Mouse (Mus musculus) intestine, embryonic 16.5 days (tissue): ENCODE measurements around the gene Trim47. TPM values are rescaled to one million over a fixed set of nuclear protein-coding genes. Genes with fewer than 3 reads are reported as not detected.
A peak's percentile ranks its signal among the peaks of the same experiment; 100 is the strongest.

Source experiments
- ATAC-seq: fragments of 200-750 bp; cut with Nextera tagmentation; 2 replicates; pipeline ENCODE4 v1.8.0; 2017; ENCODE audit warnings: moderate TSS enrichment, moderate library complexity
- H3K27ac ChIP-seq: fragments of 300-500 bp; sonication (generic); 2 replicates; pipeline ENCODE4 v1.5.1; 2014; ENCODE audit warnings: mild to moderate bottlenecking, low read length
- H3K27me3 ChIP-seq: fragments of 300-500 bp; sonication (generic); replicated peaks from 2 replicates; pipeline ENCODE4 v1.6.1; 2014; ENCODE audit warnings: low read length, control low read depth, mixed read lengths; ENCODE audit not compliant: control insufficient read depth, insufficient read depth
- H3K36me3 ChIP-seq: fragments of 300-500 bp; sonication (generic); 2 replicates; pipeline ENCODE4 v1.6.1; 2014; ENCODE audit warnings: low read length, control low read depth; ENCODE audit not compliant: control insufficient read depth, insufficient read depth
- H3K4me1 ChIP-seq: fragments of 300-500 bp; sonication (generic); 2 replicates; pipeline ENCODE4 v1.6.1; 2014; ENCODE audit warnings: low read length, control low read depth, mixed read lengths; ENCODE audit not compliant: control insufficient read depth, insufficient read depth
- H3K4me2 ChIP-seq: fragments of 300-500 bp; sonication (generic); 2 replicates; pipeline ENCODE4 v1.6.1; 2014; ENCODE audit warnings: low read depth, low read length, control low read depth
- H3K4me3 ChIP-seq: fragments of 300-500 bp; sonication (generic); 2 replicates; pipeline ENCODE4 v1.5.1; 2014; ENCODE audit warnings: mild to moderate bottlenecking, low read length
- H3K9ac ChIP-seq: fragments of 300-500 bp; sonication (generic); 2 replicates; pipeline ENCODE4 v1.6.1; 2014; ENCODE audit warnings: low read depth, low read length
- H3K9me3 ChIP-seq: fragments of 300-500 bp; sonication (generic); 2 replicates; pipeline ENCODE4 v1.6.1; 2016; ENCODE audit warnings: low read length, control low read depth; ENCODE audit not compliant: control insufficient read depth
- WGBS: fragments of 180-500 bp; shearing (Covaris S2); extraction: QIAGEN DNeasy Blood & Tissue Kit; methylation state at CpG from one replicate; pipeline ENCODE4 v1.1.7; 2014; 5-methylcytosine and 5-hydroxymethylcytosine counted together
- polyA plus RNA-seq: library from polyadenylated mRNA; unstranded; fragments of >200 nt; fragmentation: Nextera tagmentation; extraction: Ambion mirVana; gene quantifications from 2 replicates; pipeline ENCODE4 v1.2.1, GENCODE M21; 2015

Trim47 gene
- 13.9 and 14.7 TPM in 2 replicates for polyA plus RNA-seq

DNA sequence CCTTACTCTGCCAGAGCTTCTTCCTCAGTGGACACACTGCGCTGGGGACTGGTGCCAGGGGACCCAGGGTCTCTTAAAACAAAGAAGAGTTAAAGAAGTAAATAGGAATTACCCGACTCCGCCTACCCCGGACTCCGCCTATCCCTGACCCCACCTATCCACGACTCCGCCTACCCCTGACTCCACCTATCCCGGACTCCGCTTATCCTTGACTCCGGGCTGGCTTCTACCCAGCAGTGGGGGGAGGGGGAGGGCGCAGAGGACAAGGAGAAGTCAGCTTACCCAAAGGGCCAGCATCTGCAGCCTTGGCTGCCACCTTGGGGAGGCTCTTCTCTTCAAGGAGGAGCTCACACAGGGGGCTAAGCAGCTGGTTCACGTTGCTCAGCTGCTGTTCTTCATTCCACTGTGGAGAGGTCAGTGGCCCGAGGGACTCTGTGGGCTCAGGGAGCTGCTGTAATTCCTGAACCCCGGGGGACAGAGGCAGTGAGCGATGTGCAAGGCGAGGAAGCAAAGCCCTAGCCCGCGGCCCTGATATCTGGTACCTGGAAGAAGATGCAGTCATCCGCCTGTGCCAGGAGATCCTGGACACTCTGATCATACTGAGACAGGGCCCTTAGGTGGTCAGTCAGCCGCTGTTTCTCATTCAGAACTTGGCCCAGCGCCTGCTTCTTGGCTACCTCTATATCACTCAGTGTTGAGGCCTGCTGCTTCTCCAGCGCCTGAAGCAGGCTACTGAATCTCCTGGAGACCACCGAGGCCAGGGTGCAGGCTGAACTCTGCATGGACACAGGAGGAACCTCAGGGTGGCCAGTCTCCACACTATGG lies at the start of gene Trim47:
Gene Trim47 (minus strand): TSS at position 55 of the 825 bp plus-strand sequence.
- peak within 1 kb of the TSS; percentile 26 for H3K4me2 ChIP-seq
- H3K4me1 ChIP-seq = peaks cover 36% of the 10 kb centered on the region
- 28% methylated on average over 23 of the region's 23 CpGs for WGBS
- no peaks in the 10 kb centered on the region for H3K27me3 ChIP-seq
- peaks cover 24% of the 10 kb centered on the region for H3K36me3 ChIP-seq
- ATAC-seq = 0 out of 2 replicates have a peak, but pooled peaks have one; percentile 4
- H3K4me3 ChIP-seq = no peak within 1 kb of the TSS
- H3K9me3 ChIP-seq = no peaks in the 10 kb centered on the region
- H3K9ac ChIP-seq = peak within 1 kb of the TSS; percentile 52; the same call in 1 of the 2 replicates
- H3K27ac ChIP-seq = peak within 1 kb of the TSS; percentile 46

DNA sequence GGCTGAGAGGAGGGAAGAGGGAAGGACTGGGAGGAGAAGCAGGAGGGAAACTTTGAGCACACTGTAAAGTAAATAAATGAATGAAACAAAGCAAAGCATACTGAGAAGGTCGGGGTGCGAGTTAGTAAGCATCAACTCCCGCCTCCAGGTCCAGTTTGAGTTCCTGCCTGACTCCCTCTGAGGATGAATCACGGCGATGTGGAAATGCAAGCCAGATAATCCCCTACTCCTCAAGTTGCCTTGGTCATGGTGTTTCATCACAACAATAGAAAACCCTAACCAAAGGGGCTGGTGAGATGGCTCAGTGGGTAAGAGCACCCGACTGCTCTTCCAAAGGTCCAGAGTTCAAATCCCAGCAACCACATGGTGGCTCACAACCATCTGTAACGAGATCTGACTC lies 49.0 kb upstream of the Trim47 start:
- ATAC-seq = no peak

DNA sequence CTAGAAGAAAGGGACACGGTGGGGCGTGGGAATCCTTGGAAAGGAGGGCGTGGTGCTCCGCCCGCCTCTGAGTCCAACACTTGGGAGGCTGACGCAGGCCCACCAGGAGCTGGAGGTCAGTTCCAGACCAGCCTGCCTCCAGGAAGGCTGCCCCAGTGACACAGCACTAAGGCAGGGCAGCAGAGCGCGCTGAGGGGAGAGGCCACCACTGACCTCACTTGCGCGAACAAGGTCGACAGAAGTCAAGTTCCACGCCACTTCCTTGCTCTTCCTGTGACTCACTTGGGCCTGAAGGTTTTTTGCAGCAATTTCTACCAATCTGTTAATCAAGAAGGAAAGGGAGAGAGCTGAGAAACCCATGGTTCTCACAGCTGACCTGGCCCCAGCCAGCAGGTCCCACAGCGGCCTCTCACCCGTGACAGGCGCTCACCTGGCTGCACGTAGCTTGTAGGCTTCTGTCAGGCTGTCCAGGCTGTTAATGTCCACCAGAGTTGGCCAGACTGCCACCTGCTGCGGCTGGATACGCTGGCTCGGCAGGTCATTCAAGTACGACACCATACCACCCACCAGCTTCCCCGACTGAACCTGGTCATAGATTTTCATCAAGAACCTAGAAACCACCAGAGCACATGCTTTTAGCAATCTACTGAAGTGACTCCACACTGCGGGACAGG lies 47.9 kb upstream of the Trim47 start:
- 85% methylated on average over 22 of the region's 22 CpGs for WGBS
- no peak overlapping the region for H3K27ac ChIP-seq
- H3K4me2 ChIP-seq = no peak overlapping the region
- no peaks in the 10 kb centered on the region for H3K9me3 ChIP-seq
- peaks cover 22% of the 10 kb centered on the region for H3K36me3 ChIP-seq
- H3K4me1 ChIP-seq = no peaks in the 10 kb centered on the region
- ATAC-seq = no peak
- H3K9ac ChIP-seq = no peak overlapping the region
- no peak overlapping the region for H3K4me3 ChIP-seq
- no peaks in the 10 kb centered on the region for H3K27me3 ChIP-seq

More for the DNA sequence above, 49.0 kb upstream of the Trim47 start:
- Histone ChIP-seq H3K9ac (no peak overlapping the region), H3K9me3 (no peaks in the 10 kb centered on the region), H3K4me3 (no peak overlapping the region), H3K27ac (no peak overlapping the region), H3K36me3 (peaks cover 22% of the 10 kb centered on the region), H3K4me1 (no peaks in the 10 kb centered on the region), H3K4me2 (no peak overlapping the region), H3K27me3 (no peaks in the 10 kb centered on the region)
- 88% methylated on average over 7 of the region's 7 CpGs for WGBS

DNA sequence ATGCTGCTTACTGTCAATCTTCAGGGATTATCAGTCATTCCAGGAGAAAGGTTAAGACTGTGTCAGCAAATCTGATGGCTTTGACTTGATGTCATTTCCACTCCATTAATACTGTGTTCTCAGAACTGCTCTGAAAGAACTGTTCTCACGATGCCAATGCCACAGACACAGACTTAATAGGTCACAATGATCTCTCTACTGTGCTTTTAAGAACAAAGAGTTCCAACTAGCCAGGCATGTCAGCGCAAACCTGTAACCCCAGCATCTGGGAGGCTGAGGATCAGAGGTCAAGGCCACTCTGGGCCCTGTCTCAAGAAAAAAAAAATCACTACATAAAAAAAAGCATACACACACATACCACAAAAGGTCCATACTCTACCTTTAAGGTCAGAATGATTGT lies 44.9 kb upstream of the Trim47 start:
- Histone ChIP-seq H3K36me3 (peaks cover 11% of the 10 kb centered on the region), H3K4me1 (no peaks in the 10 kb centered on the region), H3K4me2 (no peak overlapping the region), H3K9me3 (no peaks in the 10 kb centered on the region), H3K4me3 (no peak overlapping the region), H3K9ac (no peak overlapping the region), H3K27me3 (no peaks in the 10 kb centered on the region), H3K27ac (no peak overlapping the region)
- ATAC-seq = no peak
- WGBS = 88% methylated on average over 2 of the region's 2 CpGs

DNA sequence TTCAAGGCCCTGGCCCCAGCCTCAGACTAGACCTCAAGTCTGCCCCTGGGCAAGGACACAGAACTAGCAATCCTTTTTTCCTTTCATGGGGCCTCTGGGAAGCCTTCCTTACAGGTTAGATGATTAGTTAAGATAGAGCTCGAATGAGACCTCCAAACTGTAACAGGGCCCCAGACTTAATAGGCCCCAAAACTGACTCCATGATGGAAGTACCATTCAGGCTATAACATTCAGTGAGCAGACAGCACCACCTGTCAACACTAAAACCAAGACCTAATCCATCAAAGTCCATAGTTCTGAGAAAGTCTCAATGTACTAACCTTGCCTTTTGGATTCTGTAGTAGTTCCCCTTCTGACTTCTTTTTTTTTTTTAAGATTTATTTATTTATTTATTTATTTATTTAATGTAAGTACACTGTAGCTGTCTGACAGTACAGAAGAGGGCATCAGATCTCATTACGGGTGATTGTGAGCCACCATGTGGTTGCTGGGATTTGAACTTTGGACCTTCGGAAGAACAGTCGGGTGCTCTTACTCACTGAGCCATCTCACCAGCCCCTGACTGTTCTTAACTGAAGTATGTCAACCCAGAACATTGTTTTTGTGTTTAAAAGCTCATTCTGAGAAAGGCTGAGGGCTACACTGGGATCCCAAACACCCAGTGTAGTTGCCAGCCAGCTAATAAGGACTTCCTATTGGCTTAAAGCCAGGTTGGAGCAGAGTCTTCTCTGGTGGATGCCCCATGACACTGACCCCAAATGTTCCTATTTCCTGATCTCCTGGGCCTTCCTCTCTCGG lies 43.2 kb upstream of the Trim47 start:
- H3K27me3 ChIP-seq = no peaks in the 10 kb centered on the region
- no peak for ATAC-seq
- no peak overlapping the region for H3K9ac ChIP-seq
- no peak overlapping the region for H3K27ac ChIP-seq
- H3K9me3 ChIP-seq = no peaks in the 10 kb centered on the region
- 75% methylated on average over 5 of the region's 5 CpGs for WGBS
- H3K4me1 ChIP-seq = peaks cover 7% of the 10 kb centered on the region
- no peak overlapping the region for H3K4me3 ChIP-seq
- H3K36me3 ChIP-seq = peaks cover 7% of the 10 kb centered on the region; the same call in 1 of the 2 replicates
- H3K4me2 ChIP-seq = no peak overlapping the region

DNA sequence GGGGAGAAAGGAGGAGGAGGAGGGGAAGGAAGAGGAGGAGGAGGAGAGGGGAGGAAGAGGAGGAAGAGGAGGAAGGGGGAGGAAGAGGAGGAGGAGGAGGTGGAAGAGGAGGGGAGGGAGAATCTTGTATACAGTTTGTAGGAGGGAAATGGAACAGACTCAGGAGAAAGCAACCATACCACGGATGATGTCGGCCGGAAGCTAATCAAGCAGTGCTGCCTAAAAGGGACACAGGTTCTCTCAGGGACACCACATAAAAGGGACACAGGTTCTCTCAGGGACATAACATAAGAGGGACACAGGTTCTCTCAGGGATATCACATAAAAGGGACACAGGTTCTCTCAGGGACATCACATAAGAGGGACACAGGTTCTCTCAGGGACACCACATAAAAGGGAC lies 42.2 kb upstream of the Trim47 start:
- Histone ChIP-seq H3K9me3 (no peaks in the 10 kb centered on the region), H3K36me3 (0 out of 2 replicates have a peak, but pooled peaks cover 2% of the 10 kb centered on the region), H3K27me3 (no peaks in the 10 kb centered on the region), H3K4me3 (no peak overlapping the region), H3K4me1 (peaks cover 7% of the 10 kb centered on the region), H3K9ac (no peak overlapping the region), H3K4me2 (no peak overlapping the region), H3K27ac (no peak overlapping the region)
- 89% methylated on average over 3 of the region's 3 CpGs for WGBS
- ATAC-seq = no peak

DNA sequence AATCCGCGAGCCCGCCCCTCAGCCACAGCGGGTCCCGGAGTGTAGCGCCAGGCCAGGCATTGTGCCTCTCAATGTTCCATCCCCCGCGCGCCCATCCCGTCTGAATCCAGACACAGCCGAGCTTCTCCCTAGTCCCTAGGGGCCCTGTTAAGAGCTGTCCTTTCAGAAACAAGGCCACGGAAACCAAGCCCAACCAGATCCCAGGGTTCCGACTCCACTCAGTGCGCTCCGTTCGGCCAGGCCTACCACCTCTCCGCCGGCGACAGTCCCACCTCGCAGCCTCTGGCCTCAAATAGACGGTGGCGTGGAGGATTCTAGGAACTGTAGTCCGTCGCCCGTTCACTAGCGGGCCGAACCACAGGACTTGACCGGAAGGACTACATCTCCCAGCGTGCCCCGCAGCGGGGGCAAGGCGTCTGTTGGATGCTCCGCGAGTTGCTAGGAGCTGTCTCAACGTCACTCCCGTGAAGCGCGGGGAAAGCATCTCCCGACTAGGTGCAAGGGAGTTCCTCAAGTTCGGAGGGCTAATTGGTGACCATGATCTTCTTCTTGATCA lies 41.0 kb upstream of the Trim47 start, which contains the start of gene Fbf1:
Gene Fbf1 (minus strand): TSS at position 283 of the 556 bp plus-strand sequence.
- Histone ChIP-seq H3K9me3 (no peaks in the 10 kb centered on the region), H3K4me1 (peaks cover 7% of the 10 kb centered on the region), H3K4me2 (peak within 1 kb of the TSS; percentile 85), H3K27ac (peak within 1 kb of the TSS; percentile 95), H3K27me3 (no peaks in the 10 kb centered on the region), H3K36me3 (0 out of 2 replicates have a peak, but pooled peaks cover 2% of the 10 kb centered on the region), H3K9ac (peak within 1 kb of the TSS; percentile 85), H3K4me3 (peak within 1 kb of the TSS; percentile 83)
- under 1% methylated on average over 40 of the region's 40 CpGs for WGBS
- ATAC-seq = peak; percentile 98

DNA sequence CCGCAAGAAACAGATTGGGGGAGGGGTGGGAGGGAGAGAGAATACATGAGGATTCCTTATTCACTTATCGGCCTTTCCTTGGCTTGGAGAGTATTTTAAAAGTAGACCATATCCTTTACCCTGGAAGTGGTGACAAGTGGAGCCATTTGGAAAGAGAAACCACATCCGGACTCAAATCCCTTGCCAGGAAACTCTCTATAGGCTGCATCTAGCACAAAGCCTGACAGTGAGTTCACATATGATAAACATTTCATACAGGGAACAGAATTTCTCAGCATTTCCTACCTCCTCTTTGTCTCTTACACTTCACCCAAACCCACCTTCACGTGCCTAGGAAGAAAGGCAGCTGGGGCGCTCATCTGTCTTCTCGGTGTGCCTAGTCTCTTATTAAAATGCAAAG lies 40.2 kb upstream of the Trim47 start:
- H3K4me3 ChIP-seq = peak overlapping the region; percentile 83
- H3K27ac ChIP-seq = peak overlapping the region; percentile 95
- peaks cover 7% of the 10 kb centered on the region for H3K4me1 ChIP-seq
- peak overlapping the region; percentile 85 for H3K4me2 ChIP-seq
- H3K9ac ChIP-seq = peak overlapping the region; percentile 85
- WGBS = 4% methylated on average over 6 of the region's 6 CpGs
- no peaks in the 10 kb centered on the region for H3K27me3 ChIP-seq
- 0 out of 2 replicates have a peak, but pooled peaks have one; percentile 14 for ATAC-seq
- no peaks in the 10 kb centered on the region for H3K9me3 ChIP-seq
- H3K36me3 ChIP-seq = 0 out of 2 replicates have a peak, but pooled peaks cover 1% of the 10 kb centered on the region
